Mouse (Mus musculus): ENCODE results near the gene Lrrc8e. TPM values are rescaled to one million over a fixed set of nuclear protein-coding genes. Genes with fewer than 3 reads are reported as not detected.

Lrrc8e gene
- 0.11 and 0.20 TPM in 2 replicates for polyA plus RNA-seq (2016; fragmentation: Nextera tagmentation; extraction: Ambion mirVana)

GRCm38 (mm10) chr8:4226739-4227347 lies at the start of gene Lrrc8e:
Lrrc8e (plus strand) TSS chr8:4226827.
- Histone ChIP-seq H3K27me3 (ENCODE audit: low read depth, poor library complexity, severe bottlenecking) (peaks cover 56% of the 10 kb centered on the region), H3K27ac (peak within 1 kb of the TSS; percentile 16; the same call in 1 of the 2 replicates), H3K36me3 (no peaks in the 10 kb centered on the region), H3K4me3 (peak within 1 kb of the TSS; percentile 41), H3K9me3 (replicated peaks) (no peaks in the 10 kb centered on the region), H3K4me1 (peaks cover 8% of the 10 kb centered on the region)
- 3% methylated on average over 33 of the region's 33 CpGs for WGBS
- DNase-seq (ENCODE audit: low spot score): no peak

- no peaks in the 10 kb centered on the region for H3K4me1 ChIP-seq
- H3K27ac ChIP-seq: no peak overlapping the region
- no peak for DNase-seq (ENCODE audit: low spot score)
- peaks cover 26% of the 10 kb centered on the region; the same call in 1 of the 2 replicates for H3K36me3 ChIP-seq
- no peak overlapping the region for H3K4me3 ChIP-seq
- no peaks in the 10 kb centered on the region for H3K27me3 ChIP-seq (ENCODE audit: low read depth, poor library complexity, severe bottlenecking)
- 84% methylated on average over 8 of the region's 8 CpGs for WGBS
- no peaks in the 10 kb centered on the region for H3K9me3 ChIP-seq (replicated peaks)
These were observed 43.2 kb upstream of the Lrrc8e start for GRCm38 (mm10) chr8:4183409-4183808.

DNA sequence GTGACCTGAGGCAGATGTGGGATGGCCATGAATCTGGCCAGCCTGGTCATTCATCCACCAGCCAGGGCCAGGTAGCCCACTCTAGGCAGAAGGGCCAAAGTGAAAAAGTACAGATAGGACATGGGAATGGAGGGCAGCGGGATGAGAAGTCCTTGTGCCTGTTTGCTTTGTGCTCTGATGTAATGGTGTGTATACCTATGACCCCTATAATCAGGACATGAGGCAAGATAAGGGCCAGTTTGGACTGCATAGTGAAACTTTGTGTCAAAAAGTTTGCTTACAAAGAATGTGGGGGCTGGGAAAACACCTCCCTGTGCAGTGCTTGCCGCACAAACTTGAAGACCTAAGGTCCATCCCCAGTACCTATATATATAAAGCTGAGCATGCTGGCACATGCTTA lies 40.5 kb upstream of the Lrrc8e start:
- Histone ChIP-seq H3K36me3 (peaks cover 26% of the 10 kb centered on the region; the same call in 1 of the 2 replicates), H3K27me3 (ENCODE audit: low read depth, poor library complexity, severe bottlenecking) (no peaks in the 10 kb centered on the region), H3K4me1 (no peaks in the 10 kb centered on the region), H3K4me3 (no peak overlapping the region), H3K9me3 (replicated peaks) (no peaks in the 10 kb centered on the region), H3K27ac (no peak overlapping the region)
- 90% methylated on average over 2 of the region's 2 CpGs for WGBS
- DNase-seq (ENCODE audit: low spot score): no peak

DNA sequence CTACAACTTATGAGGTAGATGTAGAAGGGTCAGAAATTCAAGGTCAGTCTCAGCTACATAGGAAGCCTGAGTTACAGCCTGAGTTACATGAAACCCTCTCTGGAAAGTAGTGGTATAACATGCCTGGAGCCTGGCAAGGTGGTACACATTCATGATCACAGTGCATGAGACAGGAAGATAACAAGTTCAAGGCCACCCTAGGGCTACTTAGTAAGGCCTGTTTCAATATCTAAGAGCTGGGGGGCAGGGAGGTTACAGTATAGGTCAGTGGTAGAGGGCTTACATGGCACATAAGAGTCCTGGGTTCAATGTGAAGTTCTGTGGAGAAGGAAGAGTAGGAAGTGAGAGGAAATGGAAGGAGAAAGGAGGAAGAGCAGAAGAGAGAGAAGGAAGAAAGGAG lies 38.0 kb upstream of the Lrrc8e start:
- Histone ChIP-seq H3K36me3 (peaks cover 26% of the 10 kb centered on the region; the same call in 1 of the 2 replicates), H3K4me1 (peaks cover 11% of the 10 kb centered on the region), H3K27ac (no peak overlapping the region), H3K9me3 (replicated peaks) (no peaks in the 10 kb centered on the region), H3K27me3 (ENCODE audit: low read depth, poor library complexity, severe bottlenecking) (no peaks in the 10 kb centered on the region), H3K4me3 (no peak overlapping the region)
- no peak for DNase-seq (ENCODE audit: low spot score)

DNA sequence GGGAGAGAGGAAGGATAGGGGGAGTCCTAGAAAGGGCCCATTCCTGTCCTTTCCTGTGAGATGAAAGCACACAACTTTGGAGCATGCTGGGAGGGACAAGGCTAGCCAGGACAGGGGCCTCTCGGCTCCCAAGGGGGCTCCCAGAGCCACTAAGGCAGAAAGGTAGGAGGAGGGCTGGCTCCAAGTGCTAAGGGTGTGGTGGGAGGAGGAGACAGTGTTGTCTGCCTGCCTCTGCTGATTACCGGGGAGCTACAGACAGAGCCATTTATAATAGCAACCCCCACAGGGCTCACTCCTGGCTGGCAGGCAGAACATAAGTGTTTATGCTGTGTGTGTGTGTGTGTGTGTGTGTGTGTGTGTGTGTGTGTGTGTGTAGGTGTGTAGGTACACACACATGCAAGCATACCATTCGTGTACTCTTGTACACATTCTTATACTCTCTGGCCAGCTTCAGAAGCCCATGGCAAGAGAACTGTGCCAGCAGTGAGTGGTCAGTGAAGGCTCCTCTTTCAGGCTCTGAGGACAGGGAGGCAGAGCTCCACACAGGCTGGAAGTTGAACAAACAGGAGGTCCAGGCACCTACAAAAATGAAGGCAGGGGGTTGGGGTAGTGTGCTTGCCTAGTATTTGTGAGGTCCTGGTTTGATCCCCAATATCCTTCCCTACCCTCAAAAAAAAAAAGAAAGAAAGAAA lies 37.5 kb upstream of the Lrrc8e start:
- peaks cover 23% of the 10 kb centered on the region; the same call in 1 of the 2 replicates for H3K36me3 ChIP-seq
- 18% methylated on average over 3 of the region's 3 CpGs for WGBS
- 0 out of 2 replicates have a peak, but pooled peaks cover 2% of the 10 kb centered on the region for H3K27me3 ChIP-seq (ENCODE audit: low read depth, poor library complexity, severe bottlenecking)
- peaks cover 11% of the 10 kb centered on the region for H3K4me1 ChIP-seq
- no peak overlapping the region for H3K27ac ChIP-seq
- no peak for DNase-seq (ENCODE audit: low spot score)
- no peaks in the 10 kb centered on the region for H3K9me3 ChIP-seq (replicated peaks)
- no peak overlapping the region for H3K4me3 ChIP-seq

- H3K27me3 ChIP-seq (ENCODE audit: low read depth, poor library complexity, severe bottlenecking): 0 out of 2 replicates have a peak, but pooled peaks cover 6% of the 10 kb centered on the region
- H3K27ac ChIP-seq: no peak overlapping the region
- H3K9me3 ChIP-seq (replicated peaks): no peaks in the 10 kb centered on the region
- DNase-seq (ENCODE audit: low spot score): no peak
- 72% methylated on average over 5 of the region's 5 CpGs for whole genome bisulfite sequencing
- H3K4me1 ChIP-seq: peaks cover 11% of the 10 kb centered on the region
- H3K4me3 ChIP-seq: no peak overlapping the region
- H3K36me3 ChIP-seq: peaks cover 8% of the 10 kb centered on the region; the same call in 1 of the 2 replicates
These were observed 34.3 kb upstream of the Lrrc8e start for GRCm38 (mm10) chr8:4192305-4192704.

DNA sequence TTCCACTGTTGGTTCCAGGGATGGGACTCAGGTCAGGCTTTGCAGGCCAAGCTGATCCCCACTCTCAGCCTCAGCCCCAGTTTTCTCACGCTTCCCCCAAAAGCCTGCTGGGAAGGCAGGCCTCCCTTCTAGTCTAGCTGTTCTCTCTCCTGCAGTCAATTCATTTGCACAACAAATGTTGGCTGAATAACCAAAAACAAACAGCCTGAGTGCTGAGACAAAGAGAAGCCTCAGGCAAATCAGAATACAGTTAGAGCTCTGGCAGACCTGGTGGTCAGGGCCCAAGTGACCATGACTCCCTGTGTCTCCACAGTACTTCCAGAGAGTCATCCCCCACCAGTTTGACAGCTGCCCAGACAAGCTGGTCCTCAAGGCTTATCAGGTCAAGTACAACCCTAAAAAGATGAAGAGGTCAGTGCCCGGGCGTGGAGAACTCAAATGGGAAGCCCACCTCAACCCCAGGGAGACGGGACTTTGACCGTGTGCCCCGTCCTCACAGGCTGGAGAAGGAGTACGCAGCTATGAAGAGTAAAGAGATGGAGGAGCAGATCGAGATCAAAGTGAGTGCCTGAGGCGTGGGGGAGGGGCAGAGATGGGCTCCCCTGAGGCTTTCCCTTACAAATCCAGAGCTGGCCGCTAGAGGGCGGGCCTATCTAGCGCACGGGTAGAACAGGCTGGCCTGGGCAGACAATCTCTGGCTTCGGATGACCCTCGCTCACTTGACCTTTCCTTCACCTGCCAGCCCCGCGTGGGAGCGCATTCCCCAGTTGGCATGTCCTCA lies 33.6 kb upstream of the Lrrc8e start:
- peaks cover 11% of the 10 kb centered on the region for H3K4me1 ChIP-seq
- H3K36me3 ChIP-seq: 0 out of 2 replicates have a peak, but pooled peaks cover 3% of the 10 kb centered on the region
- H3K27ac ChIP-seq: 0 out of 2 replicates have a peak overlapping the region, but pooled peaks have one; percentile 6
- 0 out of 2 replicates have a peak, but pooled peaks cover 6% of the 10 kb centered on the region for H3K27me3 ChIP-seq (ENCODE audit: low read depth, poor library complexity, severe bottlenecking)
- WGBS: 4% methylated on average over 18 of the region's 18 CpGs
- H3K9me3 ChIP-seq (replicated peaks): no peaks in the 10 kb centered on the region
- no peak overlapping the region for H3K4me3 ChIP-seq
- peak; percentile 91 for DNase-seq (ENCODE audit: low spot score)

DNA sequence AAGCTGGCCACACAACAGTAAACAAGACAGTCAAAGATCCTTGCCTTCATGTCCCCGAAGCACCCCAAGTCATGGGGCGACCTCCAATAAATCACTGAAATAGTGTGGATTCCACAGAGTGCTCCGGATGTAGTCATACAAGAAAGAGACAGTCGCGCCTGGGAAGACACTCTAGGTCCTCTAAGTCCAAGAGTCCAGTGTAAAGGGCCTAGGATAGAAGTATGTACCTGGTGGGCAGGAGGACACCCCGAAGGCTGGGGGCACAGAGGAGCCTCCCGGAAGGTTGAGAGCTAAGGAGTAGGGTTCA lies 33.1 kb upstream of the Lrrc8e start:
- DNase-seq (ENCODE audit: low spot score): no peak
- Histone ChIP-seq H3K4me1 (peaks cover 11% of the 10 kb centered on the region), H3K36me3 (no peaks in the 10 kb centered on the region), H3K9me3 (replicated peaks) (no peaks in the 10 kb centered on the region), H3K4me3 (no peak overlapping the region), H3K27ac (no peak overlapping the region), H3K27me3 (ENCODE audit: low read depth, poor library complexity, severe bottlenecking) (0 out of 2 replicates have a peak, but pooled peaks cover 6% of the 10 kb centered on the region)
- 53% methylated on average over 7 of the region's 7 CpGs for WGBS

DNA sequence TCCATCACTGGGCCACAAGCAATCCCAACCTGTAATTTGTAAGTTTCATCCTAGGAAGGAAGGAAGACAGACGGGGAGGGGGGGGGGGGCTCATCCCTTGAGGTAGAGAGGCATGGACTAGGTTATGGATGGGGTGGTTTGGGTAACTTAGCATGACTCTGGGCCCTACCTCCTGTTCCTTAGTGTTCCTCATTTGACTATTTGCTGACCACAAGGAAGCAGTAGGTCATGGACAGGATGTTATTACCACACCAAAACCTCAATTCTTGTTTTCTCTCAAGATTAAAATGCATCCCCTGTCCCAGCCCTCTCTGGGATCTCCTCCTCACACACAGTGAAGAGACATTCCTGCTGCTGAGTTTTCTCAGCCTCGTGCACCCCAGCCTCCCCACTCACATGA lies 25.3 kb upstream of the Lrrc8e start:
- 61% methylated on average over 2 of the region's 2 CpGs for WGBS
- H3K27me3 ChIP-seq (ENCODE audit: low read depth, poor library complexity, severe bottlenecking): peaks cover 47% of the 10 kb centered on the region
- H3K36me3 ChIP-seq: no peaks in the 10 kb centered on the region
- no peak for DNase-seq (ENCODE audit: low spot score)
- H3K27ac ChIP-seq: no peak overlapping the region
- H3K4me1 ChIP-seq: peaks cover 10% of the 10 kb centered on the region
- no peak overlapping the region for H3K4me3 ChIP-seq
- H3K9me3 ChIP-seq (replicated peaks): no peaks in the 10 kb centered on the region

- peaks cover 87% of the 10 kb centered on the region for H3K27me3 ChIP-seq (ENCODE audit: low read depth, poor library complexity, severe bottlenecking)
- H3K9me3 ChIP-seq (replicated peaks): no peaks in the 10 kb centered on the region
- peak overlapping the region; percentile 41 for H3K4me3 ChIP-seq
- no peak overlapping the region for H3K27ac ChIP-seq
- WGBS: 8% methylated on average over 38 of the region's 38 CpGs
- DNase-seq (ENCODE audit: low spot score): peak; percentile 55
- H3K36me3 ChIP-seq: no peaks in the 10 kb centered on the region
- peaks cover 19% of the 10 kb centered on the region for H3K4me1 ChIP-seq
These were observed 21.1 kb upstream of the Lrrc8e start for GRCm38 (mm10) chr8:4205246-4206123.

DNA sequence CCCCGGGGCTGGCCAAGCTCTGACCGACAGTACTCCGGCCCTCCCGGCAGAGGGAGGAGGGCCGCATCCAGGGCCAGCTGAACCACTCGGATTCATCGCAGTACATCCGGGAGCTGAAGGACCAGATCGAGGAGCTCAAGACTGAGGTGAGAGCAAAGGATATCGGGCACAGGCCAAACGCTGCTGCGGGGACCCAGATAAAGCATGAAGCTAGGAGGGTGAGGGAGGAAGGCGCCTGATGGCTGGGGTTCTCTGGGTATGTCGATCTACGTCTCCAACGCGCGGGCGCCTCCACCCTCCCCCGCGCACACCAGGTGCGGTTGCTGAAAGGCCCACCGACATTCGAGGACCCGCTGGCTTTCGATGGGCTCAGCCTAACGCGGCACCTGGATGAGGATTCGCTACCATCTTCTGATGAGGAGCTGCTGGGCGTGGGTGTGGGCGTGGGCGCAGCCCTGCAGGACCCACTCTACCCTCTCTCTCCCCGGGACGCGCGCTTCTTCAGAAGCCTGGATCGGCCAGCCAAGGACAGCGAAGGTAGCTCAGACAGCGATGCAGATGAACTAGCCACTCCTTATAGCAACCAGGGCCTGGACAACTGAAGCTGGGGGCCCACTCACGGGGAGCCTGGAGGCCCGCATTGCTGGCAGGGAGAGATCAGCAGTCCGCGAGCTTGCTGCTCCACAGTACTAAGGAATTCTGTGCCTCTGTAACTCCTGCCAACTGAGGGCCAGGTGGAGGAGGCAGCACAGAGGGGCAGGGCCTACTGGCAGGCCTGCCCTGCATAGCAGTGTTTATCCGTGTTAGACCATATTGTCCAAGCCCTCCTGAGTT lies 20.2 kb upstream of the Lrrc8e start:
- Histone ChIP-seq H3K9me3 (replicated peaks) (no peaks in the 10 kb centered on the region), H3K27ac (no peak overlapping the region), H3K4me3 (peak overlapping the region; percentile 41), H3K27me3 (ENCODE audit: low read depth, poor library complexity, severe bottlenecking) (peaks cover 95% of the 10 kb centered on the region), H3K36me3 (no peaks in the 10 kb centered on the region), H3K4me1 (peaks cover 19% of the 10 kb centered on the region)
- DNase-seq (ENCODE audit: low spot score): no peak
- WGBS: 6% methylated on average over 44 of the region's 44 CpGs

DNA sequence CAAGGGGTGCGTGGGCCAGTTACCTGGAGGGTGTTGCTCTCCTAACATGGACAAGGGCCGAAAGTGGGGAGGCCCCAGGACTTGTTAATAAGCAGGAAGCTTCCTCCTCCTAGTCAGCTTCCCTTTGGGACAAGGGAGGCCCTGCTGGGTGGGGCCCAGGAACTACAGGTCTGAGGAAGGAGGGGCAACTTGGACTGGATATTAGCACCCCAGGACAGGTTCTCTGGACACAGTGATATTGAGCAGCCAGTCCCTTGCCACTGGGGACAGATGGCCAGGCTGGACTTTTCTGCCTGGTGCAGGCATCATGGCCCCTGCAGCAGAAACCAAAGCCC lies 19.6 kb upstream of the Lrrc8e start:
- 46% methylated on average over 2 of the region's 2 CpGs for WGBS
- Histone ChIP-seq H3K4me3 (no peak overlapping the region), H3K9me3 (replicated peaks) (no peaks in the 10 kb centered on the region), H3K4me1 (peaks cover 19% of the 10 kb centered on the region), H3K27me3 (ENCODE audit: low read depth, poor library complexity, severe bottlenecking) (peaks cover 95% of the 10 kb centered on the region), H3K36me3 (no peaks in the 10 kb centered on the region), H3K27ac (no peak overlapping the region)
- DNase-seq (ENCODE audit: low spot score): no peak
